Mouse (Mus musculus) lung, postnatal 36 days (tissue): ENCODE results near the gene Gm20388.
"Not testable (repeated sequence)": the region's sequence is repeated elsewhere in the genome, so short reads cannot be mapped to it uniquely, and the experiment has no call there.

ENCODE experiments used
- DNase-seq: peaks from one replicate; pipeline ENCODE4 v3.0.0; 2022; ENCODE audit warnings: mixed read lengths

Gene Gm20388

GRCm38 (mm10) chr8:123141741-123142462 lies 3231.3 kb downstream of the Gm20388 start:
- peak; percentile 92 for DNase-seq

GRCm38 (mm10) chr8:123145279-123145678 lies 3234.6 kb downstream of the Gm20388 start:
- peak; percentile 72 for DNase-seq

DNA sequence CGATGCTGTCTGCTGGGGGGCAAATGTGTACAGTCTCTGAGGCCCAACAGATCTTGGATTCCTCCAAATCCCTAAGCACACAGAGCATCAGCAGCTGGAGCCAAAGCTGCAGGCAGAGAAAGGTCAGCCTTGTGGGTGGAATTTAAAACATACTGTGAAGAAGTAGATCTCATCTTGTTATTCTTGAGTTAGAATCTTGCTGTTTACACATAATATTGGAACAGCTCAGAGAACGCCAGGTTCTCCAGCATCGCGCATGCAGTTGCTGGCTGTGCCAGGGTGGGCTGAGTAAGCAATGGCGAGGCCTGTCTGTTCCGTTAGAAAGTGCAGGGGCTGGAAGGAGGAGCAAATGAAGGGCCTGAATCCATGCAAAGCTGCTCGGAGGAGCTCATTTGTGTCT lies 3235.7 kb downstream of the Gm20388 start:
- DNase-seq, result peak; percentile 23

- peak; percentile 67 for DNase-seq
Measured at GRCm38 (mm10) chr8:123150737-123151171, 3240.1 kb downstream of the Gm20388 start.

DNA sequence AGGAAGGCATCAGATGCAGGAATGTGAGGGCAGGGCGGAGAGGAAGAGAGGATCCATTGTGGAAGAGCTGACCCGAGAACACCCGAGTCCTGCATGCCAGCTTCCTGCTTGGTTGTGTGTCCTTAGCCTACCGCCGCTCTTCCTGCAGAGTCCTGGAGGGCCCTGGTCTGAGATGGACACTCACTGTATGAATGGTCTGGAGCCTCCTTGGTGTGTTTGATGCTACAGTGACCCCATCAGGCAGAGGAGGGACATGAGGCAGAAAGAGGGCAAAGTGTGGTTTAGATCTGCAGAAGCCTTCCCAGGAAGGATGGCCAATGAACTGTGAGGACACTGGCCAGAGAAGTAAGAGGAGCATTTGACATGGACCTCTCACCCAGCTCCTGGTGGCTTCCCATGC lies 3244.5 kb downstream of the Gm20388 start:
- DNase-seq, result peak; percentile 71

DNA sequence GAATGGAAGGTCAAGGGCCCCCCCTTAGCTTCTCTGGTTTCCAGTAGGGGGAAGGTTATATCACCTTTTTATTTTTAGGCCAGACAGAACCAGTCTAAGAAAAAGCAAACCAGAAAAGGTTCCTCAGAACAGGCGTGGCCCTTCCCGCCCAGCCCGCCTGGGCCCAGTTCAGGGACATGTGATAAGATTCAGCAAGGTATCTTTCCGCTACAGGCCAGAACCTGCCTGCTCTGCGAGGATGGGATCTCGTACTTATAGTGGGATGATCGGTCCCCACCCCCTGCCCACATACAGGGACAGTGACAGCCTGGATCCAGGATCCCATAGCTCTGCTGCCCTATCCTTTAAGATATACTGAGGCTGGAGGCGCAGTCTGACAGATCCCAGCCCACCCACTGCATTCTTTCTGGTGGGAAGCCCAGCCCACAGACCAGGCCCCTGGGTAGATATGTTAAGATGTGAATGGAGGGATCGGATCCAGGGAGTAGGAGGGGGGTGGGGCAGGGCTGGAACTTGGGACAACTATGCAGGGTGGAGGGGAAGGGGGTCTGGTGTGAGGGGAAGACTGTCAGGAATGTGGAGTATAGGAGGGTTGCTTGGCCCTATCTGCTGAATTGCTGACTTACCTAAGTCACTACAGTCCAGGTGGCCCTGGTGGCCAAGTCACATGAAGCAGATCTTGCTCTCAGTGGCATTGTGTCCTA lies 3245.6 kb downstream of the Gm20388 start:
- DNase-seq, result no peak

GRCm38 (mm10) chr8:123157888-123158465 lies 3247.3 kb downstream of the Gm20388 start, which contains the start of gene Sult5a1:
TSS of gene Sult5a1 (minus strand) at chr8:123158315.
- no peak for DNase-seq

DNA sequence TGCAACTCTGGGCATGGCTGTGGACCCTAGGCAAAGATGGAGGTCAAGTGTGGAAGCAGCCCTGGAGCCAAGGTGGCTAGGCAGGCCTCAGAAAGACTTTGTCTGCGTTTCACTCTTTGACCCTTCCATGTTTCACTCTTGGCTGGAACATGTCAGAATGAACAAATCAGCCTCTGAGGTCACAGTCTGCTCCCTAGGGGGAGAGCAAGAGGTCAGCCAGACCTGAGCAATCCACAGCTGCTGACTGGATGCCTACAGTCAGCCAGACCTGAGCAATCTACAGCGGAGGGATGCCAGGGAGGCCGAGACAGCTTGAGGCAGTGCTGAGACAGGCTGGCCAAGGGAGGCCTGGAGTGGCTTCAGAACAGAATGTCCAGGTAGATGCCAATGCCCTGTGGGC lies 3270.8 kb downstream of the Gm20388 start:
- DNase-seq, result peak; percentile 52

- peak; percentile 78 for DNase-seq
Measured at GRCm38 (mm10) chr8:123185566-123186409, 3275.1 kb downstream of the Gm20388 start, which contains the start of gene Dpep1. TSS of gene Dpep1 (plus strand) at chr8:123186242.

GRCm38 (mm10) chr8:123188006-123188405 lies 3277.4 kb downstream of the Gm20388 start:
- no peak for DNase-seq

DNA sequence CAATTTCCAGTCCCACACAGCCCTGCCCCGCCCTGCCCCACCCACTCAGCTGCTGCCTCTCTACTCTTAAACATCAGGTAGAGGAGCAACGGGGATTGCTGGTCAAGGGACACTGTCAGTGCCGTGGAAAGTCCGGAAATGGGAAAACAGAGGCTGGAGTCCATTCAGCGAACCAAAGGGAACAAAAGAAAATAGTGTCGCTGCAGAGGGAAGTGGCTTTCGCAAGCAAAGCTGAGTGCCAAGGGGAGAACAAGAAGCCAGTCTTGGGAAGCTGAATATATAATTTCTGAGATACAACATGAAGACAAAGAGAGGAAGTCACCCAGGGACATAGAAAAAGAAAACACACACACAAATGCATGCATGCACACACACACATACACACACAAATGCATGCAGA lies 3278.2 kb downstream of the Gm20388 start:
- DNase-seq, result peak; percentile 25

GRCm38 (mm10) chr8:123190678-123191077 lies 3280.0 kb downstream of the Gm20388 start:
- peak; percentile 87 for DNase-seq

- DNase-seq, result no peak
Measured at GRCm38 (mm10) chr8:123191908-123192307, 3281.3 kb downstream of the Gm20388 start.

DNA sequence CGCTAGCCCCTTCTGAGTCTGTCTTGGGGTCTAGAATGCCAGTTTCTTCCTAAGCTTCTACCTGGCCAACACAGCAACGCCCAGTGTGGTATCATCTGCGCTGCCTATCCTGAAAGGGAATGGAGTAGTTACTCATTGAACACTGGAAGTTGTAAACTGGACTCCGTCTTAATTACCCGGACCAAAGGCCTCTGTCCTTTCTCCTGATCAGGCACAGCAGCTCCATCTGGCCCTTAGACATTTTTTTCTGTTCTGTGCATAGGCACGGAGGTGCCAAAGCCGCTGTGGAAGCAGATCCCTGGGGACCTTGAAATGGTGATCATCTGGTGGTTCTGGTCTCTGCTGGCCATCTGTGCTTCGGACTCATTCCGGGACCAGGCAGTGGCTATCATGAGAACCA lies 3283.1 kb downstream of the Gm20388 start:
- no peak for DNase-seq

DNA sequence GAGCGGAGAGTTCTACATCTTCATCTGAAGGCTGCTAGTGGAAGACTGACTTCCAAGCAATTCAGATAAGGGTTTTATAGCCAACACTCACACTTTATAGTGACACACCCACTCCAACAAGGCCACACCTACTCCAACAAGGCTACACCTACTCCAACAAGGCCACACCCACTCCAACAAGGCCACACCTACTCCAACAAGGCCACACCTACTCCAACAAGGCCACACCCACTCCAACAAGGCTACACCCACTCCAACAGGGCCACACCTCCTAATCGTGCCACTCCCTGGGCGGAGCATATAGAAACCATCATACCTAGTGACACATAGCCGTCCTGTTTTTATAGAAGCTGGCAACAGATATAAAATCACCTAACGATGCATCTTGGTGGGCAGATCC lies 3286.4 kb downstream of the Gm20388 start:
- not testable (repeated sequence) for DNase-seq

DNA sequence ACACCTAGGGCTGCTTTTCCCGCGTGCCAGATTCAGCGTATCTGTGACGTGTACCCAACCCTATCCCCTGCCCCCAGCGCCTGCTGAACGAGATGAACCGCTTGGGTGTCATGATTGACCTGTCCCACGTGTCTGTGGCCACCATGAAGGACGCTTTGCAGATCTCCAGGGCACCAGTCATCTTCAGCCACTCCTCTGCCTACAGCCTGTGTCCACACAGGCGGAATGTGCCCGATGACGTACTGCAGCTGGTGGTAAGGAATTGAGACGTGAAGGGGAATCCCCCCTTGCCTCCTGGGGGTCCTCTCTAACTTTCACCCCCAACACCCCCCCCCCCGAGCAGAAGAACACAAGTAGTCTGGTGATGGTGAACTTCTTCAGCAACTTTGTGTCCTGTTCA lies 3289.2 kb downstream of the Gm20388 start:
- DNase-seq, result no peak

DNA sequence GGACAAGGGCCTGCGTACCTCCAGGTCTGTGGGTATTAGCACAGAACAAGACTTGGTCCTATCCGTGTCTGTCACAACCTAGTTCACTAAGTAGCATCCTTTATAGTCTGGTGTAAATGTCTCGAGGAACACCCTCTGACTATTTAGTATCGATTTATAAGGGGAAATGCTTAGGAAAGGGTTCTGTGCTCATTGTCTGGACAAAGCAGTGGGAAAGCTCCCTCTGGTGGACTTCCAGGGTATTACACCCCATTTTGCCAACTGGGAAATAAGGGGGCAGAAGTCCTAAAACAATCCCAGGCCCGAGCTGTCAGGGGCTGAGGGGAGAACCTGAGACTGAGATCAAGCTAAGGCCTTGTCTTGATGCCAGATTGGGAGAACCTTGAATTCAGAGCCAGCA lies 3291.6 kb downstream of the Gm20388 start:
- DNase-seq, result peak; percentile 77

DNA sequence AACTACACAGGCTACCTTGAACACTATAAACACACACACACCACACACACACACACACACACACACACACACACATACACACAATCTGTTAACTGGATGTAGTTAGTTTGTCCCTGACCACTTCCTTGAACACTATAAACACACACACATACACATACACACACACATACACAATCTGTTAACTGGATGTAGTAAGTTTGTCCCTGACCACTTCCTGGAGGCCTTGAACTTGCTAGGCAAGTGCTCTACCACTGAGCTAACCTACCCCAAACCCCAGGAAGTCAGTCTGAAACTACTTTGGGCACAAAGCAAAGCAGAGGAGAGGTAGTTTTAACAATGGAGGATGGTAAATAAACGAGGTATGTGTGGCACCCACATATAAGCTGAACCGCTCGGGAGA lies 3292.9 kb downstream of the Gm20388 start:
- DNase-seq, result no peak

DNA sequence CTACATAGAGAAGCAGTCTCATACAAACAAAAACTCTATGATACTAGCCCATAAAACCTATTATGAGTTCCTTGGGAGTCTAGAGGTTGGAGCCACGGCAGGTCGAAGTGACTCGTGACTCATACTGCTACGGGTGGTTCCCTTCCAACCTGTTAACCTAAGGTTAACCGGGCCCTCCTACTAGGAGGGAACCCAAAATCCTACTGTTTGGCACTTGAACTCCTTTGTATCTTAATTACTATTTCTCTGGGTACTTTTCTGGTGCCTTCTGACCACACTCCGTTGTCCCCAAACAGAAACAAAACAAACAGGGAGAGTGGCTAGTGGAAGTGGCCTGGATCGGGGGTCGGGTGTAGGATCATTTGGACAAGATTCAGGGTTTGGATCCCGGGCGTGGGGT lies 3301.2 kb downstream of the Gm20388 start:
- DNase-seq, result no peak

GRCm38 (mm10) chr8:123212321-123213117 lies 3301.9 kb downstream of the Gm20388 start, which contains the start of the genes Chmp1a and Spata33:
TSS of gene Chmp1a (minus strand) at chr8:123212763.
TSS of gene Spata33 (plus strand) at chr8:123212832.
- peak; percentile 94 for DNase-seq

GRCm38 (mm10) chr8:123213118-123213772 lies 3302.6 kb downstream of the Gm20388 start:
- no peak for DNase-seq
